Mouse (Mus musculus) hindbrain, embryonic 14.5 days (tissue): ENCODE measurements around the gene Stkld1. TPM values are rescaled to one million over a fixed set of nuclear protein-coding genes. Genes with fewer than 3 reads are reported as not detected.
"Not testable (repeated sequence)": the region's sequence is repeated elsewhere in the genome, so short reads cannot be mapped to it uniquely, and the experiment has no call there.

Experiments
- ATAC-seq: fragments of 200-750 bp; cut with Nextera tagmentation; 2 replicates; pipeline ENCODE4 v1.8.0; 2017; ENCODE audit warnings: moderate number of reproducible peaks, mild to moderate bottlenecking, moderate TSS enrichment, moderate library complexity; ENCODE audit not compliant: low FRiP score
- DNase-seq: peaks from one replicate; pipeline ENCODE4 v3.0.0-alpha.2; 2015; ENCODE audit warnings: low spot score
- H3K27ac ChIP-seq: fragments of 300-500 bp; sonication (generic); 2 replicates; pipeline ENCODE4 v1.5.1; 2014; ENCODE audit warnings: mild to moderate bottlenecking, moderate library complexity
- H3K27me3 ChIP-seq: fragments of 300-500 bp; sonication (generic); 2 replicates; pipeline ENCODE4 v1.6.1; 2014; ENCODE audit warnings: mild to moderate bottlenecking, low read length, mixed read lengths; ENCODE audit not compliant: control insufficient read depth, insufficient read depth
- H3K36me3 ChIP-seq: fragments of 300-500 bp; sonication (generic); replicated peaks from 2 replicates; pipeline ENCODE4 v1.6.1; 2014; ENCODE audit not compliant: control insufficient read depth, insufficient read depth
- H3K4me1 ChIP-seq: fragments of 300-500 bp; sonication (generic); replicated peaks from 2 replicates; pipeline ENCODE4 v1.6.1; 2014; ENCODE audit warnings: antibody characterized with exemption, low read length, mixed read lengths; ENCODE audit not compliant: control insufficient read depth, insufficient read depth
- H3K4me2 ChIP-seq: fragments of 300-500 bp; sonication (generic); replicated peaks from 2 replicates; pipeline ENCODE4 v1.6.1; 2014; ENCODE audit warnings: mild to moderate bottlenecking, moderate library complexity
- H3K4me3 ChIP-seq: fragments of 300-500 bp; sonication (generic); replicated peaks from 2 replicates; pipeline ENCODE4 v1.5.1; 2014; ENCODE audit warnings: mild to moderate bottlenecking, low read length
- H3K9ac ChIP-seq: fragments of 300-500 bp; sonication (generic); 2 replicates; pipeline ENCODE4 v1.6.1; 2014
- H3K9me3 ChIP-seq: fragments of 300-500 bp; sonication (generic); 2 replicates; pipeline ENCODE4 v1.6.1; 2016; ENCODE audit warnings: low read length; ENCODE audit not compliant: control insufficient read depth
- WGBS: fragments of 180-500 bp; shearing (Covaris S2); extraction: QIAGEN DNeasy Blood & Tissue Kit; methylation state at CpG from one replicate; pipeline ENCODE4 v1.1.7; 2014; 5-methylcytosine and 5-hydroxymethylcytosine counted together
- polyA plus RNA-seq: library from polyadenylated mRNA; unstranded; fragments of >200 nt; fragmentation: Nextera tagmentation; extraction: Ambion mirVana; gene quantifications from 2 replicates; pipeline ENCODE4 v1.2.1, GENCODE M21; 2014

Stkld1 gene
- polyA plus RNA-seq = 0.16 TPM in 1 of 2 replicates, not detected in the other

- ATAC-seq (peak; percentile 96), DNase-seq (peak; percentile 88)
- Histone ChIP-seq H3K4me2 (peak within 1 kb of the TSS; percentile 94), H3K4me1 (peaks cover 17% of the 10 kb centered on the region), H3K9ac (peak within 1 kb of the TSS; percentile 89), H3K4me3 (peak within 1 kb of the TSS; percentile 71), H3K27ac (peak within 1 kb of the TSS; percentile 73), H3K36me3 (0 out of 2 replicates have a peak, but pooled peaks cover 25% of the 10 kb centered on the region), H3K27me3 (no peaks in the 10 kb centered on the region), H3K9me3 (no peaks in the 10 kb centered on the region)
- WGBS = 1% methylated on average over 62 of the region's 70 CpGs
Observed at GRCm38 (mm10) chr2:26933304-26934055, at the start of gene Stkld1, which contains the start of gene Surf4. Gene Stkld1, plus strand, starts transcription at chr2:26934047. Gene Surf4, minus strand, starts transcription at chr2:26933928.

DNA sequence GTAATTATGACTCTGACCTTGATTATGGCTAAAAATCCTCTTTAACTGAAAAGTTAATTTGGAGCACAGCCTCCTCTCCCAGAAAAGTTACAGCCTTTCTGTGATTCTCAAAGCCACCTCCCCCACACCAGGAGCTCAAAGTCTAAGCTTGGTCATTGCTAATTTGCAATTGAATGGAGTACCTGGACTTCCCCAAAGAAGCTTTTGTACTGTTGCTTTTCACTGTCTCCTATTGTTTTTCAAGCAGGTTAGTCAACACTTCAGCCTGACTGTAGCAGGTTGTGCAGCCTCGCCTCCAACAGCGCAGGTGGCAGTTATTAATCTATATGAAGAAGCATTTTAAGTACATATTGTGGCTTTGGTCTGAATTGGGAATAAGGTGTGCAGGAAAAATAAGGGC lies 48.3 kb upstream of the Stkld1 start:
- not testable (repeated sequence) for ATAC-seq, H3K9ac ChIP-seq, H3K27me3 ChIP-seq, H3K4me2 ChIP-seq, H3K27ac ChIP-seq, H3K4me3 ChIP-seq, H3K4me1 ChIP-seq, H3K9me3 ChIP-seq, DNase-seq
- 78% methylated on average over 2 of the region's 2 CpGs for WGBS
- H3K36me3 ChIP-seq = peaks cover 20% of the 10 kb centered on the region

- not testable (repeated sequence) for H3K9me3 ChIP-seq, ATAC-seq, H3K9ac ChIP-seq, H3K4me1 ChIP-seq, H3K4me3 ChIP-seq, H3K27ac ChIP-seq, DNase-seq, H3K27me3 ChIP-seq, H3K4me2 ChIP-seq
- H3K36me3 ChIP-seq = peaks cover 26% of the 10 kb centered on the region
- 51% methylated on average over 4 of the region's 4 CpGs for WGBS
Observed at GRCm38 (mm10) chr2:26886170-26886569, 47.7 kb upstream of the Stkld1 start.

GRCm38 (mm10) chr2:26895898-26896297 lies 37.9 kb upstream of the Stkld1 start:
- ATAC-seq = no peak
- Histone ChIP-seq H3K27ac (no peak overlapping the region), H3K4me3 (no peak overlapping the region), H3K36me3 (peaks cover 89% of the 10 kb centered on the region), H3K9ac (no peak overlapping the region), H3K4me1 (no peaks in the 10 kb centered on the region), H3K9me3 (no peaks in the 10 kb centered on the region), H3K4me2 (no peak overlapping the region), H3K27me3 (no peaks in the 10 kb centered on the region)
- DNase-seq = no peak
- 93% methylated on average over 4 of the region's 4 CpGs for WGBS

- no peak overlapping the region for H3K27ac ChIP-seq
- no peaks in the 10 kb centered on the region for H3K9me3 ChIP-seq
- DNase-seq (no peak), ATAC-seq (no peak)
- H3K4me3 ChIP-seq = no peak overlapping the region
- no peaks in the 10 kb centered on the region for H3K27me3 ChIP-seq
- peaks cover 16% of the 10 kb centered on the region for H3K4me1 ChIP-seq
- H3K4me2 ChIP-seq = no peak overlapping the region
- 83% methylated on average over 1 of the region's 1 CpGs for WGBS
- peaks cover 60% of the 10 kb centered on the region for H3K36me3 ChIP-seq
- no peak overlapping the region for H3K9ac ChIP-seq
Observed at GRCm38 (mm10) chr2:26900731-26901130, 33.1 kb upstream of the Stkld1 start.

DNA sequence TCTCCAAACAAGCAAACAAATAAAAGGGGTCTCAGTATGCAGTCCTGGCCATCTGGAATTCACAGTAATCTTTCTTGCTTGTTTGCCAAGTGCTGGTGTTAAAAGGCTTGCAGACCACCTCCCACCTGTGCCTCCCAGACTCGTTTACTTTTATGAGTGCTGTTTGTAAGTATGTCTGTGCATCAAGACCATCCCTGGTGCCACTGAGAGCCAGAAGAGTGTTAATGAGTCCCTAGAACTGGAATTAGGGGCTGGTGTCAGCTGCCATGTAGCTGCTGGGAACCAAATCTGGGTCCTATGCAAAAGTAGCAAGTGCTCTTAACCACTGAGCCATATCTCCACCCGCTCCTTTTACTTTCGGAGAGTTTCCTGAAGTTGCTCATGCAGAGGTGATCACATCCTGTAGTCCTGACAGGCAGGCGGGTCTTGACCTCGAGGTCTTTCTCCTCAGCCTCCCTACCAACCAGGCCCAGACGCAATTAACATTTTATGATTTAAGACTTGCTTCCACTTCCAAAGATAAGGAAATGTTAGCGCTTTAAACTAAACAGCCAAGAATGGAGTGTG lies 31.9 kb upstream of the Stkld1 start:
- Histone ChIP-seq H3K9me3 (no peaks in the 10 kb centered on the region), H3K27ac (no peak overlapping the region), H3K9ac (peak overlapping the region; percentile 77), H3K4me1 (peaks cover 16% of the 10 kb centered on the region), H3K27me3 (no peaks in the 10 kb centered on the region), H3K4me3 (peak overlapping the region; percentile 64), H3K4me2 (peak overlapping the region; percentile 64), H3K36me3 (peaks cover 60% of the 10 kb centered on the region)
- ATAC-seq = no peak
- 18% methylated on average over 7 of the region's 7 CpGs for WGBS
- no peak for DNase-seq

DNA sequence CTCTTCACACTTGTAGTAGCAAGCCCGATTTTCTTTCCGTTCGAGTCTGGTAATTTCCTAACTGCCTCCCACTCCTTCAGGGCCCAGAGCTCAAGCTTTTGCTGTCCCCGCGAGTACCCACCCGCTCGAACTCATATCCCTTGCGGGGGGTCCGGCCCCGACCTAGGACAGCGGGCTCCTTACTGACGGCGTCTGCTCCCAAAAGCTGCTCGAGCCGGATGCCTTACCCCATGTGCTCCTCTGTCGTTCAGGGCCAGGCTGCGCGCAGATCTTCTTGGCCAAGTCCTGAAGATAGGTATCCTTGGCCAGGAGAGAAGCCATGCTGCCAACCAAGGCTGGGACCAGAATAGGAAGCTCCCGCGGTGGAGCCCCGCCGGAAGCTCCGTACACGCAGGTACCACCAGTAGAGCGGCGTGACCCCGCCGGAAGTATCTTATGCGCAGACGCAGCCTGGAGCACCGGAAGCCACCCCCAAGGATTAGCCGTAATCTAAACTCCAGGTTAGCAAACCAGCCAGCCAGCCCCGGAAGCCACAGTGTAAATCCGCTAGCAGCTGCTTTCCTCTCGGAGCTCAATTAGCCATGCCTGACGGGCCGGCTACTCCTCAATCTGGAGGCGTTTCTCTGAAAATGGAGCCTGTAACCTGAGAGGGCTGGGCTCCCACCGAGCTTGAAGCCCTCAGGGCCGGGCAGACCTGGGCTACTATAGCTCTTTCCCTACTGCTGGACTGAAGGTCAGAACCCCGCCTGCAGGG lies 31.2 kb upstream of the Stkld1 start, which contains the start of gene Surf6:
Surf6 (minus strand) TSS at position 413 of the 754 bp plus-strand sequence.
- H3K27ac ChIP-seq = peak within 1 kb of the TSS; percentile 92
- H3K27me3 ChIP-seq = no peaks in the 10 kb centered on the region
- under 1% methylated on average over 41 of the region's 41 CpGs for WGBS
- H3K4me2 ChIP-seq = peak within 1 kb of the TSS; percentile 64
- ATAC-seq (peak; percentile 96), DNase-seq (peak; percentile 94)
- peak within 1 kb of the TSS; percentile 64 for H3K4me3 ChIP-seq
- peaks cover 60% of the 10 kb centered on the region for H3K36me3 ChIP-seq
- H3K4me1 ChIP-seq = peaks cover 19% of the 10 kb centered on the region
- H3K9me3 ChIP-seq = no peaks in the 10 kb centered on the region
- H3K9ac ChIP-seq = peak within 1 kb of the TSS; percentile 77

DNA sequence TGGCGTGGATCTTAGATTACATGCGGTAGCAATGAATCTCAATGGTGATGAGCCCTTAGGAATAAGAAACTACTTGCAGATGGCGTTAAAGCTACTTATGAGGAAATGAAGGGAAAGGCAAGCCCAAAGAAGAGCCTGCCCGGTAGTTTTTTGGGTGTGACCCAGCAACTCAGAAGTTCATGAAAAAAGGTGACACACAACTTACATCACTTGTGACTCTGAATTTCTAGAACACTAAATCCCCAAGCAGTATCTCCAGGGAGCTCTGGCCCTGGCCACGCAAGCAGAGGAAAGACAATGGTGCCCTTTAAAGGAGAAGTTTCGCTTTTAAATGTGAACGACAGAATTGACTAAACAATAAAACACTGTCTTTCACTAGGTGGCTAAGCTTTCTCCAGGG lies 30.5 kb upstream of the Stkld1 start:
- Histone ChIP-seq H3K27me3 (no peaks in the 10 kb centered on the region), H3K9ac (peak overlapping the region; percentile 77), H3K27ac (peak overlapping the region; percentile 92), H3K4me1 (peaks cover 22% of the 10 kb centered on the region), H3K9me3 (no peaks in the 10 kb centered on the region), H3K36me3 (peaks cover 60% of the 10 kb centered on the region), H3K4me3 (peak overlapping the region; percentile 64), H3K4me2 (peak overlapping the region; percentile 64)
- DNase-seq = no peak
- 12% methylated on average over 7 of the region's 7 CpGs for WGBS
- ATAC-seq = no peak

- peaks cover 36% of the 10 kb centered on the region for H3K4me1 ChIP-seq
- ATAC-seq = no peak
- no peaks in the 10 kb centered on the region for H3K27me3 ChIP-seq
- H3K9ac ChIP-seq = no peak overlapping the region
- no peak overlapping the region for H3K4me2 ChIP-seq
- no peak overlapping the region for H3K27ac ChIP-seq
- no peaks in the 10 kb centered on the region for H3K9me3 ChIP-seq
- H3K36me3 ChIP-seq = peaks cover 44% of the 10 kb centered on the region
- DNase-seq = no peak
- H3K4me3 ChIP-seq = no peak overlapping the region
- 90% methylated on average over 2 of the region's 2 CpGs for WGBS
Observed at GRCm38 (mm10) chr2:26905936-26906335, 27.9 kb upstream of the Stkld1 start.
